Mouse (Mus musculus) lung, postnatal 0 days (tissue): ENCODE results near the gene Kcnh4.

Source experiments
- CTCF ChIP-seq: IDR thresholded peaks from 2 replicates; pipeline ENCODE4 v1.5.1; 2016; ENCODE audit warnings: antibody characterized with exemption, mild to moderate bottlenecking
- EP300 ChIP-seq: IDR thresholded peaks from 2 replicates; pipeline ENCODE4 v1.6.1; 2016; ENCODE audit warnings: antibody characterized with exemption, mild to moderate bottlenecking, control low read depth

DNA sequence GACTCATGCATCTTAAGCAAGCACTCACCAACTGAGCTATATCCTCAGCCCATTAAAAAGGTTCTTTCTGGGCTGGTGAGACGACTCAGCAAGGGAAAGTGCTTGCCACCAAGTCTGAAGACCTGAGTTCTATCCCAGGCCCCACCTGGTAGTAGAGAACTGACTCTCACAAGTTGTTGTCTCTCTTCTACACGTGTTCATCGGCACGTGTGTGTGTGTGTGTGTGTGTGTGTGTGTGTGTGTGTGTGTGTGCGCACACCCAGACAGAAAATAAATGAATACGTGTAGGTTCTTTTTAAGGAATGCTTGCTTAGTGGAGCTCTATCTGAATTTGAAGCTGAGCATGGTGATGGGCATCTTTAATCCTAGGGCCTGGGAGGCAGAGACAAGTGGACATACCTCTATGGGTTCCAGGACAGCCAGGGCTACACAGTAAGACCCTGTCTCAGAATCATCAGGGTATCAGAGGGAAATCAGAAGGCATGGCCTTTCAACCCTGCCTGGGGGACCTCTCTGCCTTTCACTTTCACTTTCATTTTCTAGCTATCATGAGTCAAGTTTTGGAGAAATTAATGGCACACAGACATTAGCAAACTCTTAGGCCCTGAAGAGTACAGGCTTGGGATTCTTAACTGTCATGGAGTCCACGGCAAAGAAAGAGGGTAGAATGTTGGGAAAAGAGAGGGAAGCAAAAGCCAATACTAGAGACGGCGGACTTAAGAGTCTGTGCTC lies 24.4 kb downstream of the Kcnh4 start:
- TF ChIP-seq EP300 (no peak), CTCF (no peak)
